Mouse (Mus musculus) limb, embryonic 14.5 days (tissue): ENCODE data around the gene Osbpl8. TPM values are rescaled to one million over a fixed set of nuclear protein-coding genes. Genes with fewer than 3 reads are reported as not detected.

Experiments used
- ATAC-seq: fragments of 200-750 bp; cut with Nextera tagmentation; 2 replicates; pipeline ENCODE4 v1.8.0; 2017; ENCODE audit warnings: low read depth, moderate number of reproducible peaks, moderate TSS enrichment; ENCODE audit not compliant: low FRiP score
- DNase-seq: peaks from one replicate; pipeline ENCODE4 v3.0.0-alpha.2; 2015; ENCODE audit warnings: low spot score
- H3K27ac ChIP-seq: fragments of 300-500 bp; sonication (generic); replicated peaks from 2 replicates; pipeline ENCODE4 v1.5.1; 2014; ENCODE audit warnings: low read depth, mild to moderate bottlenecking, low read length, moderate library complexity, mixed read lengths
- H3K27me3 ChIP-seq: fragments of 300-500 bp; sonication (generic); 2 replicates; pipeline ENCODE4 v1.6.1; 2014; ENCODE audit warnings: low read length, mixed read lengths; ENCODE audit not compliant: control insufficient read depth, insufficient read depth
- H3K36me3 ChIP-seq: fragments of 300-500 bp; sonication (generic); 2 replicates; pipeline ENCODE4 v1.6.1; 2014; ENCODE audit warnings: mild to moderate bottlenecking, low read length, moderate library complexity, mixed read lengths; ENCODE audit not compliant: control insufficient read depth, insufficient read depth
- H3K4me1 ChIP-seq: fragments of 300-500 bp; sonication (generic); 2 replicates; pipeline ENCODE4 v1.6.1; 2014; ENCODE audit warnings: antibody characterized with exemption, low read length, mixed read lengths; ENCODE audit not compliant: control insufficient read depth, insufficient read depth
- H3K4me2 ChIP-seq: fragments of 300-500 bp; sonication (generic); replicated peaks from 2 replicates; pipeline ENCODE4 v1.6.1; 2014; ENCODE audit warnings: low read depth, mild to moderate bottlenecking, low read length, moderate library complexity; ENCODE audit not compliant: severe bottlenecking
- H3K4me3 ChIP-seq: fragments of 300-500 bp; sonication (generic); replicated peaks from 2 replicates; pipeline ENCODE4 v1.5.1; 2014; ENCODE audit warnings: low read length
- H3K9ac ChIP-seq: fragments of 300-500 bp; sonication (generic); 2 replicates; pipeline ENCODE4 v1.6.1; 2014; ENCODE audit warnings: mild to moderate bottlenecking, low read depth, low read length, moderate library complexity; ENCODE audit not compliant: severe bottlenecking
- H3K9me3 ChIP-seq: fragments of 300-500 bp; sonication (generic); 2 replicates; pipeline ENCODE4 v1.6.1; 2016; ENCODE audit warnings: low read length; ENCODE audit not compliant: control insufficient read depth
- POLR2A ChIP-seq: fragments of 200-500 bp; IDR thresholded peaks from 2 replicates; pipeline ENCODE4 v1.8.0; 2012; ENCODE audit warnings: inconsistent platforms, mild to moderate bottlenecking, moderate library complexity, borderline replicate concordance; ENCODE audit not compliant: insufficient read depth, insufficient read length; ENCODE audit errors: extremely low read depth
- WGBS: fragments of 180-500 bp; shearing (Covaris S2); extraction: QIAGEN DNeasy Blood & Tissue Kit; methylation state at CpG from one replicate; pipeline ENCODE4 v1.1.7; 2014; 5-methylcytosine and 5-hydroxymethylcytosine counted together
- polyA plus RNA-seq, 2 experiments: library from polyadenylated mRNA; depleted of rRNA in 1 of 2; stranded (reverse) in 1 of 2; unstranded in 1 of 2; fragments of >200 nt; fragmentation: Nextera tagmentation in 1 of 2; extraction: Ambion mirVana in 1 of 2; gene quantifications; 2 replicates each; pipeline versions ENCODE4 v1.2.1 to v1.2.3; 2012 to 2014

The Osbpl8 gene
- polyA plus RNA-seq, 2 experiments = 9.0 to 10.4 TPM

DNA sequence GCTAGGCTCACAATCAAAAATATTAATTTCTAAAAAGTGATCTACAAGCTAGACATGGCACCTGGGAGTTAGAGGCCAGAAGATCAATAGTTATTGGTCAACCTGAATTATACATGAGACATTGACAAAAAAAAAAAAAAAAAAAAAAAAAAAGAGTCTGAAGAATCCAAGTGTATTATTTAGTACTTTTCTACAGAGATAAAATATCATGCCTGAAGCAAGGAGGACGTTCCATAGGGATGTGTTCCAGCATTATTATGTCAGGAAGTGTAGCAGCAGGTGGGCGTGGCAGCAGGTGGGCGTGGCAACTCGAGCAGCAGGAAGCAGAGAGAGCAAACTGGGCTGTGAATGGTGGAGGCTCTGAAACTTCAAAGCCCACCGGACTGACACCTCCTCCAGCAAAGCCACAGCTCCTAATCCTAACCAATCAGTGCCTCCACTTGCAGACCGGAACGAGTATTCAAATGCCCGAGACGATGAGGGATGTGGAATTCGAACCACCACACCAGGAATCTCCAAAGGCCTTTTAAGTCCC is 41.6 kb upstream of the Osbpl8 start:
- Histone ChIP-seq H3K9ac (no peak overlapping the region), H3K36me3 (no peaks in the 10 kb centered on the region), H3K9me3 (no peaks in the 10 kb centered on the region), H3K27me3 (no peaks in the 10 kb centered on the region), H3K4me2 (no peak overlapping the region), H3K4me3 (no peak overlapping the region), H3K27ac (no peak overlapping the region), H3K4me1 (no peaks in the 10 kb centered on the region)
- ATAC-seq = no peak
- 74% methylated on average over 10 of the region's 10 CpGs for WGBS
- TF ChIP-seq POLR2A = no peak
- no peak for DNase-seq

DNA sequence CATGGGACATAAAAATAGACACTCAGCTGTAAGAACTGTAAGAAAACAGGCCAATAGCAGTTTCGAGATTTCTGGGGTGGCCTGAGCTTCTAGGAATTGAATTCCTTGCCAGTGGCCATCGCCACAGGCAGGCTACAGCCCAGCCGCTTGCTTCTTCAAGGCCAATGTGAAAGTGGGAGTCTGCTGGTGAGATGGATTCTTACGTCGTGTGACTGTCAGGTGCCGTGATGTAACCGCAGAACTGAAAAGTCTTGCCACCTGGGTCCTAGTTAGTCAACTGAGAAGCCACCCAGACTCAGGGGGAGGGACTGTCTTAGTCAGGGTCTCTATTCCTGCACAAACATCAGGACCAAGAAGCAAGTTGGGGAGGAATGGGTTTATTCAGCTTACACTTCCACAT is 40.4 kb upstream of the Osbpl8 start:
- DNase-seq = no peak
- TF ChIP-seq POLR2A = no peak
- Histone ChIP-seq H3K4me3 (no peak overlapping the region), H3K9ac (no peak overlapping the region), H3K4me1 (no peaks in the 10 kb centered on the region), H3K27ac (no peak overlapping the region), H3K4me2 (no peak overlapping the region), H3K9me3 (no peaks in the 10 kb centered on the region), H3K27me3 (no peaks in the 10 kb centered on the region), H3K36me3 (no peaks in the 10 kb centered on the region)
- WGBS = 90% methylated on average over 7 of the region's 7 CpGs
- ATAC-seq = no peak

DNA sequence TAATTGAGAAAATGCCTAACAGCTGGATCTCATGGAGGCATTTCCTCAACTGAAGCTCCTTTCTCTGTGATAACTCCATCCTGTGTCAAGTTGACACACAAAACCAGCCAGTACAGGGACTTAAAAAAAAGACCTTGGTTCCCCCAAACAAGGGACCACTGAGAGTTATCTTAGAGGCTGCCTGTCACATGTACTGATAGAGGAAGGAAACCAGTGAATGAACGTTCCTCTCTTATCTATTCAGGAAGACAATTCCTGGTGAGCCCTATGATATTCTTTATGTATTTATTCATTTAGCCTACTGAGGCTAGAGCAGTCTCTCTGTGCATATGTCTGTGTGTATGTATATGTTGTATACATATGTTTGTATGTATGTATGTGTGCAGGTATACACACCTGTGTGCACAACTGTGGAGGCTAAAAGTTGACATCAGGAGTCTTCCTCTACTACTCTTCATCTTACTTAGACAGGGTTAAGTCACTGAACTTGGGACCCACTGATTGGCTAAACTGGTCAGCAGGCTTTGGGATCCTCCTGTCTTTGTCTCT is 39.7 kb upstream of the Osbpl8 start:
- no peak for DNase-seq
- whole genome bisulfite sequencing = 94% methylated on average over 1 of the region's 1 CpGs
- ATAC-seq = no peak

DNA sequence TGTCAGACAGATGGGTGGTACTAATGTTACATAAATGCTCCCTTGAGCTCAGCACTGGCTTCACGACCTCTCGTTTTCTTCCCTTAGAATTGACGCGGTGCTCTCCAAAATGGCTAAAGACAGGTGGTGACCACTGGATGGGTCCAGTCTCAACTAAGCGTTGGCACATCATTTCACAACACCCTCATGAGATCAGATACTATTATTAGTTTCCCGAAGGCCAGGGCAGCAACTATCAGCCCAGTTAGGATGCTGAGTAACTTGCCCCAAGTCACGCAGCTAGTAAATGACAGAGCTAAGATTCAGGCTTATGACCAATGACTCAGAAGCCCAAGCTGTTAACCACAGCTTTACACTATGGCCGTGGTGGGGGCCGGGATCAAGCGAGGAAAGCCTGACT is 37.2 kb upstream of the Osbpl8 start:
- no peaks in the 10 kb centered on the region for H3K27me3 ChIP-seq
- H3K27ac ChIP-seq = no peak overlapping the region
- H3K9me3 ChIP-seq = no peaks in the 10 kb centered on the region
- H3K4me1 ChIP-seq = no peaks in the 10 kb centered on the region
- TF ChIP-seq POLR2A = no peak
- DNase-seq = no peak
- no peak for ATAC-seq
- no peak overlapping the region for H3K9ac ChIP-seq
- H3K4me2 ChIP-seq = no peak overlapping the region
- WGBS = 87% methylated on average over 10 of the region's 10 CpGs
- no peaks in the 10 kb centered on the region for H3K36me3 ChIP-seq
- no peak overlapping the region for H3K4me3 ChIP-seq

More for the DNA sequence above, 39.7 kb upstream of the Osbpl8 start:
- Histone ChIP-seq H3K4me1 (no peaks in the 10 kb centered on the region), H3K27me3 (no peaks in the 10 kb centered on the region), H3K4me3 (no peak overlapping the region), H3K9ac (no peak overlapping the region), H3K9me3 (no peaks in the 10 kb centered on the region), H3K4me2 (no peak overlapping the region), H3K27ac (no peak overlapping the region), H3K36me3 (no peaks in the 10 kb centered on the region)
- TF ChIP-seq POLR2A = no peak

DNA sequence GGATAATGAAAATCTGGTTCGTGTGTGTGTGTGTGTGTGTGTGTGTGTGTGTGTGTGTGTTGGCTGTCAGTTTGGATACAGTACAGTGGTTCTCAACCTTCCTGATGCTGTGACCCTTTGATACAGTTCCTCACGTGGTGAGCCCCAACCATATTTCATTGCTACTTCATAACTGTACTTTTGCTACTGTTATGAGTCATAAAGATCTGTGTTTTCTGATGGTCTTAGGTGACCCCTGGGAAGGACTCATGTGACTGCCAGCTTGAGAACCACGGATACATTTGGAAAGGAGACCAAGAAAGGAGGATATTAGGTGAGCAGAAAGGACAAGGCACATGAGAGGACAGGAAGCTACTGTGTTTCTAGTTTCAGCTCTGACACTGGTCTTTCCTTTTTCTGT is 36.1 kb upstream of the Osbpl8 start:
- H3K27ac ChIP-seq = no peak overlapping the region

More for the DNA sequence above, 36.1 kb upstream of the Osbpl8 start:
- TF ChIP-seq POLR2A = no peak
- no peak for DNase-seq
- Histone ChIP-seq H3K4me2 (no peak overlapping the region), H3K36me3 (no peaks in the 10 kb centered on the region), H3K27me3 (no peaks in the 10 kb centered on the region), H3K4me1 (no peaks in the 10 kb centered on the region), H3K9ac (no peak overlapping the region), H3K9me3 (no peaks in the 10 kb centered on the region), H3K4me3 (no peak overlapping the region)
- WGBS = 72% methylated on average over 3 of the region's 3 CpGs
- no peak for ATAC-seq
